Mouse (Mus musculus) T-helper 1 cell (primary cell): Measurements from ENCODE around the gene Celf1.
"Not testable (repeated sequence)": the region's sequence is repeated elsewhere in the genome, so short reads cannot be mapped to it uniquely, and the experiment has no call there.

Experiments used
- in situ Hi-C: fragments of 300-600 bp; cut with MboI, MseI; formaldehyde crosslinking; loops from one replicate; pipeline ENCODE4 v1.15.1; 2025; ENCODE audit warnings: high pct_unique_total_duplicates

The Celf1 gene

DNA sequence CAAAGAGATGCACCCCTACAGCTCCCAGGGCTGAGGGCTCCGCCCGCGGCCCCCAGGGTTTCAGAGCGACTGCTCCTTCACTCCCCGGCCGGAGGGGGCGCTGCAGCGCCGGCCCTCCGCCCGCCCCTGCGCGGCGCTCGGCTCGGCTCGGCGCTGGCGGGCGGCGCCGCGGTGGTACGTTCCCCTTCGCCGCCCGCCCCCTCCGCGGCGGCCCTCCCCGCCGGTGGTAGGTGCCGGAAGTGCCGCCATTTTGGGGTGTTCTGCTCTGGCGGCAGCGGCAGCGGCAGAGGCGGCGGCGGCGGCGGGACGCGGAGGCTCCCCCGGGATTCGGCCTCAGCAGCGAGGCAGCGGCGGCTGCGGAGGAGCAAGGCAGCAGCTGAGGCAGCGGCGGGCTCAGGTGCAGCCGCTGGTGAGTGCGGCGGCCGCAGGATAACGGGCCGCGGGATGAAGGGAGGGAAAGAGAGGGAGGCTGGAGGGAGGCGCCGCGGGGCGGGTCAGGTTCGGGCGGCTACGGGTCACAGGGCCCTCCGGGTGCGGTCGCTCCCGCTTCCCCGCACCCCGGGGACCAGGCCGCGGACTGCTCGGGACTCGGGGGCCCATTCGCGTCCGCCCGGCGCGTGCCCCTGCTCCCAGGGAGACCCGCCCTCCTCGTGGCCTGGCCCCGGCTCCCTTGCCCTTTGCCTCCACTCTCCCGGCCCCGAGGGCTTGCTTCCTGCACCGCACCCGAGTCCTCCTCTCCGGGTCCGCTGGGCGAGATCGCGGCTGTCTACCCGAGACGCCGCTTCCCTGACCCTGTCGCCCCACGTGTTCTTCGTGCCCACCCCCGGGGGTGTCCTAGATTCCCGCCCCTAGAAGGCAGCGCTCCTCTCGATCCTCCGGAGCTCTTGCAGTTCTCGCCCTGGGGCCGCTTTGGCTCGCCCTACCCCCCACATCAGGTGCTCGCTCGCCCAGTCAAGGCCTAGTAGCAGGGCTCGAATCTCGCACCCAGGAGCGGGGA is at the start of gene Celf1:
Celf1 (plus strand) TSS at position 150 of the 997 bp plus-strand sequence.
- in situ Hi-C loops: loop anchor here (5.0 kb wide), 1 partner anchor 37 kb away; no protein-coding TSS in a partner anchor

- in situ Hi-C loops: no loop called here
Measured at GRCm38 (mm10) chr2:90893673-90894298, 46.4 kb upstream of the Celf1 start.

DNA sequence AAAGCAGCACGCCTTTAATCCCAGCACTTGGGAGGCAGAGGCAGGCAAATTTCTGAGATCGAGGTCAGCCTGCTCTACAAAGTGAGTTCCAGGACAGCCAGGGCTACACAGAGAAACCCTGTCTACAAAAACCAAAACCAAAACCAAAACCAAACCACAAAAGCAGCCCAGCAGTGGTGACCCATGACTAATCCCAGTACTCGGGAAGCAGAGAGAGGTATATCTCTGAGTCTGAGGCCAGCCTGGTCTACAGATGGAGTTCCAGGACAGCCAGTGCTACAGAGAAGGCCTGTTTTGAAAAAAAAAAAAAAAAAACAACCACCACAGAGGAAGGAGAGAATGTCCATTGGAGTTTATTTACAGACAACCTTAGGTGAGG is 45.9 kb upstream of the Celf1 start:
- in situ Hi-C loops: not testable (repeated sequence)

DNA sequence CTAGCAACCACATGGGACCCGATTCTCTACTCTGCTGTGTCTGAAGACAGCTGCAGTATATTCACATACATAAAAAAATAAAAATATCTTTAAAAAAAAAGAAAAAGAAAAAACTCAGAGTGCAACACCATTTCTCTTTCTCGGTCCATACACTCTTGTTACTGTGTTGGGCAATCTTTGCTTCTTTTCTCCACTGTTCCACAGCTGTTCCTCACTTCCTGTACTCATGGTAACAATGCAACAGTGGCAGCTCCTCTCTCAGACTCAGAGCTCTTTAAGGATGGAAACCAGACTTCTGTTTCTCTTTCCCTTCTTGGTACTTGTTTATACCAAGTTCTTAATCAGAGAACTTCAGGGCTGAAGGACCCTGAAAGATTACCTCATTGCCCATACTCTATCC is 36.8 kb upstream of the Celf1 start:
- in situ Hi-C loops: no loop called here

DNA sequence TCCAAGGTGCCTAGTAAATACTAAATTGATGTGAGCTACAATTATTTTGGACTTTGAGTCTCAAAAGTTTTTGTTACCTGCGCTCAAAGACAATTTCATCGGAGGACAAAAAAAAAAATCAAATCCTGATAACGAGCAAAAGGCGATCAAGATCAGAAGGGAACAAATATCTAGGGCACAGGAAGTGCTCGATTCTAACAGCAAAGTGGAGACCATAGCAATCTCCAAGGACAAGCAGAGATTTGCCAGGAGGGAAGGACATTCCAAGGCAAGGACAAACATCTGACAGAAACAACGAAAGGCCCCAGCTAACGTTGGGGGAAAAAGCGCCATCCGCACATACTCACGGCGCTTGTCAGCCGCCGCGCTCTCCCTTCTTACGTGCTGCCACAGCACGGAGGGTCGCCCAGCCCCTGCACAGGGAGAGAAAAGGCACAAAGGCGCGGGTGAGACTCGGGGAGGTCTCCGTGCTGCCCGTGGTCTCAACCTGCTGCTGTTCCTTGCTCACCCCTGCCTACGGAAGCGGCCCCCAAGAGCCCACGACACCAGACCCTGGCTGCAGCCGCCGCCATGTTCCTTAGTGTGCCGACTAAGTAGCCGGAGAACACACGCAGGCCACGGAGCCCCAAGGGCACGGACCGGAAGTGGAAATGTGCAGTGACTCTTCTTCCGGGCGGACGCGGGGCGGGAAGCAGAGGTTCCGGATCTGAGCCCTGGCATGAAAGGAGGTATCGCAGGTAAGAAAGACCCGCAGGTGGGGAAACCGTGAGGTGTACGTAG is 35.9 kb upstream of the Celf1 start, which contains the start of the genes Kbtbd4 and Ndufs3:
Kbtbd4 (plus strand) TSS at position 665 of the 780 bp plus-strand sequence.
Ndufs3 (minus strand) TSS at position 752 of the 780 bp plus-strand sequence.
- in situ Hi-C loops: no loop called here

DNA sequence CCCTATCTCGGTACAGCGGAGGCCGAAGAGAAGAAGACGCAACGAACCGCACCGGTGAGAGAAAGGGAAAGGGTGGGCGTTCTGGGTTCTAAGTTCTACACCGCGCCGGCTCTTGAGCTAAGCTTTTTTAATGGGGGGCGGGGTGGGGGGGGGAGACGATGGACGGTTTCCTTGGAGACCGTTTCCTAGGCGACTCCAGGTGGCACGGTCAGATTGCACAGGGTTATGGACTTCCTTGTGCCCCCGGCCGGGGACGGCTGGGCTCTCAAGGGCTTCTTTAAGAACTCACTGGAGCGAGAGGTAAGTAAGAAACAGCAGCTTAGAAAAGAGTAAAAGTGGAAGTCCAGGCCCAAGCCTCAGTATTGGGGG is 35.3 kb upstream of the Celf1 start:
- in situ Hi-C loops: no loop called here

- in situ Hi-C loops: no loop called here
Measured at GRCm38 (mm10) chr2:90906721-90907120, 33.5 kb upstream of the Celf1 start.

GRCm38 (mm10) chr2:90910861-90911260 is 29.3 kb upstream of the Celf1 start:
- in situ Hi-C loops: no loop called here

DNA sequence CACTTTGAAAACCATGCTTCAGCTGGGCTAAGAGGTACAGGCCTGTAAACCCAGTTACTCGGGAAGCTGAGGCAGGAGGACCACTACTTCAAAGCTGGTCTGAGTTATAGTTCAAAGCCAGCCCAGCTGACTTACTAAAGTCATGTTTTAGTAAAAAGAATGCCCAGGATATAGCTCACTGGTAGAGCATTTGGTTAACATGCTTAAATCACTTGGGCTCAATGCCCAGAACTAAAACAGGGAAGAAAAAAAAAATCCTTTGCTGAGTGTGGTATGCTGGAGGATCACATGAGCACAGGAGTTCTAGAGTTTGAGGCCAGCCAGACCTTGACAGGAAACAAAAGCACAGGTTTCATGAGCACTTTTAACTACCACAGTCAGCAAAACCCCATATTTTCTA is 28.5 kb upstream of the Celf1 start:
- in situ Hi-C loops: no loop called here

DNA sequence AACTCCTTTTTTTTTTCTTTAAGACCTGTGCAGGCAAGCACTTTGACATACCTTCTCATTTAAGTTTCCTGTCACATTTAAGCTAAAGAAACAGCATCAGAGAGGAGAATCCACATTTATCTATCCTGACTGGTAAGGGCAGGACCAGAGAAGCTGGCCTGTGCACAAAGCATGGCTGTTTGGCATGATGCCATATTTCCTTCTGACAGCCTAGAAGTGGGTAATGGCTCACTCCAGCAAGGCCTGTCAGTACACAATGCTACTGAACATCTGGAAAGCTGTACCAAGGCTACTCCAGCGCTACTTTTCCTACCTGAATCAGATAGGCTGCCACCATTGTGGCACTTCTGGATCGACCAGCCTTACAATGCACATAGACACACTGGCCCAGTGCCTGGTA is 26.5 kb upstream of the Celf1 start:
- in situ Hi-C loops: no loop called here

- in situ Hi-C loops: no loop called here
Measured at GRCm38 (mm10) chr2:90915516-90915915, 24.7 kb upstream of the Celf1 start.

GRCm38 (mm10) chr2:90916560-90917232 is 23.5 kb upstream of the Celf1 start:
- in situ Hi-C loops: no loop called here

- in situ Hi-C loops: no loop called here
Measured at GRCm38 (mm10) chr2:90917233-90917998, 22.8 kb upstream of the Celf1 start.

DNA sequence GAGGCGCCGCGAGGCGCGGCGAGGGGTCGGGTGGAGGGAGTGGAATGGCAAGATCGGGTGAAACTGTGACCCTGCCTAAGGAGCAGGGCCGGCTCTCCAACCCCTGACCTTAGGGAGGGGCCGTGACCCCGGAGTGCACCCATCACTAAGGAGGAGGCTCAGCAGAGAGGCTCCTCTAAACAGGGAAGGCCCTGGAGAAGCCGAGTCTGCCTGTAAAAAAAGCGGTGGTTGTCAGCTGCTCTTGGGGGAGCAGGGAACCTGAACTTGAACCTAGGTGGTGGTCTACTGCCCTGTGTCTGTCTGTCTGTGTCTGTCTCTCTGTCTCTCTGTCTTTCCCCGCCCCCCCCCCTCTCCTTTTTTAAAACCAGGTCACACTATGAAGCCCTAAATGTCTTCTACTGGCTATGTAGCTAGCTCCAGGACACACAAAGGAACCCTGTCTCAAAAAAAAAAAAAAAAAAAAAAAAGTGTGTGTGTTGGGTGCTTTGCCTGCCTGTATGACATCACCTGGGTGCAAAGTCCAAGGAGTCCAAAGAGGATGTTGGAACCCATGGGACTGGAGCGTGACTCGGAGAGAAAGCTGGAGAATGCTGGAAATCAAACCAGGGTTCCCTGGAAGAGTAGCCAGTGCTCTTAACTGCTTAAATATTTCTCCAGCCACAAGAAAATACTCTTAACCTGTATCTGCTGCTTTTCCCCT is 22.0 kb upstream of the Celf1 start:
- in situ Hi-C loops: no loop called here

DNA sequence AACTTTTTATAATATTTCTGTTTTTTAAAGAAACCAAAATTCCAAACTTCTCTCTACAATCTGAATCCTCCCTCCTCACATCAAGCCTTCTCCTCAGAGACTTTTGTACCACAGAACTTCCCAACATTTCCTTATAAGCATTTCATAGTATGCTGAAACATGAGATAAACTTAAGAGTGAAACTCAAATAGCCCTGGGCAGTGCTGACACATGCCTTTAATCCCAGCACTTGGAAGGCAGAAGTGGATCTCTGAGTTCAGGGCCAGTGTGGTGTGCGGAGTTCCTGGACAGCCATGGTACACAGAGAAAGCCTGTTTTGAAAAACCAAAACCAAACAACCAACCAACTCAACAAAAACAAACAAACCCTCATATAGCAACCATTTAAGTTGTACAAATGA is 19.0 kb upstream of the Celf1 start:
- in situ Hi-C loops: no loop called here

GRCm38 (mm10) chr2:90922636-90923035 is 17.5 kb upstream of the Celf1 start:
- in situ Hi-C loops: no loop called here

DNA sequence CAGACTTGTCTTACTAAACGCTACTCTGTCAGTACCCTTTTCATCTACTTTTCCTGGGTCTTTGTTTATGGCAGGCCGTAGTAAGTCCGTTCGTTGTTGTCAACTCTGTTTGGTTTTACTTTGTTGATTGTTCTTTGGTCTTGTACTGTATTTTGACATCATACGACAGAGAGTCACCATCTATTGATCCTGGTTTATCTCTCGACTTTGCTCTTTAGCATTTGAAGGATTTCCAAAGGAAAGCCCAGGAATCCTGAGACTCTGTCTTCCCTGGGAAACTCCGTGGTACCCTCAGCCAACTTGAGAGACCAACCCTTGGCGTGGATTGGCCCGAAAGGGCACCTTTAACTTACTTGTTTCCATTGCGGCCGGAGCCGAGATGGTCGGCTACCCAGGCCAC is 11.6 kb upstream of the Celf1 start:
- in situ Hi-C loops: no loop called here

DNA sequence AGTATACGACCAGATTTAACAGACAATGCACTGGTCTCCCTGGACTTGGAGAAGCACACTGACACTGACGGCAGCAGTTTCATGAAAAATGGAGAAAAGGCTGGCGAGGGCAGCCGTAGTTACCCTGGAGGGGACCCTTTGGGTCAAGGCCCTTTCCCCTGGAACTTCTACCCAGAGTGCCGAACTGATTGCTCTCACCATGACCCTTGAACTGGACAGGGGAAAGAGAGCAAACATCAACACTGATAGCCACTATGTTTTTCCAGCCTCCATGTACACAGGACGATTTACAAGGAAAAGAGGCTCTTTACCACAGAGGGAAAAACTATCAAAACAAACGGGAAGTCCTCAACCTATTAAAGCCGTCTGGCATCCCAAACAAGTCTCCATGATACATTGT is 8.4 kb upstream of the Celf1 start:
- in situ Hi-C loops: no loop called here

GRCm38 (mm10) chr2:90932273-90932672 is 7.9 kb upstream of the Celf1 start:
- in situ Hi-C loops: no loop called here

DNA sequence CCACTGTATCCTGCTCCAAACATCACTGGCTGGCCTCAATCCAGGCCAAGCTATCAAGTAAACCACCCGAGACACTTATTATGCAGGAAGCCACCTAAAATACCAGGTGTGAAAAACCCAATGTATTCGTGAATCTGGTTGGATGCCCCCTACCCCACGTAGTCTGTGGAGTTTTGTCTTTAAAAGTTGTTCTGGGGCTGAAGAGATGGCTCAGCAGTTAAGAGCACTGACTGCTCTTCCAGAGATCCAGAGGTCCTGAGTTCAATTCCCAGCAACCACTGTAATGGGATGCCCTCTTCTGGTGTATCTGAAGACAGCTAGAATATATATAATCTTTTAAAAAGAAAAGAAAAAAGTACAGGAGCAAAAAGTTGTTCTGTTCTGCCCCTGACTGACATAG is 1.8 kb upstream of the Celf1 start:
- in situ Hi-C loops: no loop called here
